Mouse (Mus musculus) CD4-positive, CD25-positive, alpha-beta regulatory T cell (primary cell): ENCODE data around the gene Cdca5. TPM values are rescaled to one million over a fixed set of nuclear protein-coding genes. Genes with fewer than 3 reads are reported as not detected.

Experiments
- polyA plus RNA-seq: library from polyadenylated mRNA; unstranded; fragments of 100-300 nt; shearing (Covaris generic); gene quantifications from one replicate; pipeline ENCODE4 v1.2.1, GENCODE M21; 2017

The Cdca5 gene
- polyA plus RNA-seq, 1 experiment from 2014 or later: 2.2 TPM

Other genes with a start within 250 kb of the Cdca5 start
- 290 TPM for gene Frmd8, start 209.7 kb upstream of the Cdca5 start, polyA plus RNA-seq
- 41.9 TPM for gene Slc25a45, start 207.2 kb upstream of the Cdca5 start, polyA plus RNA-seq
- gene Tigd3, start 190.8 kb upstream of the Cdca5 start, polyA plus RNA-seq: 0.36 TPM
- 176 TPM for gene Dpf2, start 172.0 kb upstream of the Cdca5 start, polyA plus RNA-seq
- gene Cdc42ep2, start 160.2 kb upstream of the Cdca5 start, polyA plus RNA-seq: 0.16 TPM
- 46.0 TPM for gene Pola2, start 120.8 kb upstream of the Cdca5 start, polyA plus RNA-seq
- 0.10 TPM for gene Slc22a20, start 98.8 kb upstream of the Cdca5 start, polyA plus RNA-seq
- 76.6 TPM for gene Capn1, start 69.1 kb upstream of the Cdca5 start, polyA plus RNA-seq
- gene Syvn1, start 38.4 kb upstream of the Cdca5 start, polyA plus RNA-seq: 49.6 TPM
- gene Mrpl49, start 27.2 kb upstream of the Cdca5 start, polyA plus RNA-seq: 43.3 TPM
- gene Fau, start 27.1 kb upstream of the Cdca5 start, polyA plus RNA-seq: 794 TPM
- gene Znhit2, start 23.8 kb upstream of the Cdca5 start, polyA plus RNA-seq: 35.9 TPM
- gene Tm7sf2, start 16.6 kb upstream of the Cdca5 start, polyA plus RNA-seq: 15.1 TPM
- gene Vps51, start 7.8 kb upstream of the Cdca5 start, polyA plus RNA-seq: 93.4 TPM
- not detected for gene Tmem262, start 5.0 kb upstream of the Cdca5 start, polyA plus RNA-seq
- 0.61 TPM for gene Gm28374, start 2.7 kb upstream of the Cdca5 start, polyA plus RNA-seq
- gene Zfpl1, start within 50 bp of the Cdca5 start, polyA plus RNA-seq: 52.7 TPM
- gene AC131692.1, start 9.4 kb downstream of the Cdca5 start, polyA plus RNA-seq: not detected
- gene Naaladl1, start 20.8 kb downstream of the Cdca5 start, polyA plus RNA-seq: 0.20 TPM
- 22.7 TPM for gene Sac3d1, start 33.7 kb downstream of the Cdca5 start, polyA plus RNA-seq
- 36.9 TPM for gene Snx15, start 43.3 kb downstream of the Cdca5 start, polyA plus RNA-seq
- gene Batf2, start 56.0 kb downstream of the Cdca5 start, polyA plus RNA-seq: not detected
- gene Arl2, start 56.6 kb downstream of the Cdca5 start, polyA plus RNA-seq: 20.8 TPM
- 0.16 TPM for gene Majin, start 99.4 kb downstream of the Cdca5 start, polyA plus RNA-seq
- 0.30 TPM for gene Gpha2, start 141.4 kb downstream of the Cdca5 start, polyA plus RNA-seq
- gene Ppp2r5b, start 150.9 kb downstream of the Cdca5 start, polyA plus RNA-seq: 20.2 TPM
- 35.8 TPM for gene Atg2a, start 156.7 kb downstream of the Cdca5 start, polyA plus RNA-seq
- gene Ehd1, start 191.7 kb downstream of the Cdca5 start, polyA plus RNA-seq: 22.2 TPM
- gene Cdc42bpg, start 221.5 kb downstream of the Cdca5 start, polyA plus RNA-seq: 0.35 TPM
- 62.9 TPM for gene Men1, start 250.0 kb downstream of the Cdca5 start, polyA plus RNA-seq